Mouse (Mus musculus) myocyte (in vitro differentiated cells): ENCODE measurements around the gene Adgrg1. TPM values are rescaled to one million over a fixed set of nuclear protein-coding genes. Genes with fewer than 3 reads are reported as not detected.
A peak's percentile ranks its signal among the peaks of the same experiment; 100 is the strongest.

Source experiments
- H3K27me3 ChIP-seq: one replicate; pipeline ENCODE4 v1.6.1; 2011; ENCODE audit not compliant: control insufficient read depth, insufficient read depth, insufficient read length
- H3K36me3 ChIP-seq: one replicate; pipeline ENCODE4 v1.6.1; 2011; ENCODE audit not compliant: control insufficient read depth, insufficient read depth
- H3K4me2 ChIP-seq: one replicate; pipeline ENCODE4 v1.6.1; 2011; ENCODE audit warnings: low read depth, control low read depth
- H3K4me3 ChIP-seq: one replicate; pipeline ENCODE4 v1.5.1; 2011; ENCODE audit warnings: mild to moderate bottlenecking, control low read depth, moderate library complexity
- H3K79me2 ChIP-seq: one replicate; pipeline ENCODE4 v1.6.1; 2011; ENCODE audit not compliant: control insufficient read depth, insufficient read depth
- H3ac ChIP-seq: one replicate; pipeline ENCODE4 v1.6.1; 2011; ENCODE audit not compliant: control insufficient read depth, insufficient read length
- CEBPB ChIP-seq: IDR thresholded peaks from 2 replicates; pipeline ENCODE4 v1.6.1; 2011; ENCODE audit warnings: mild to moderate bottlenecking, moderate library complexity; ENCODE audit not compliant: poor library complexity, insufficient read depth, severe bottlenecking
- E2F4 ChIP-seq: IDR thresholded peaks from one replicate; pipeline ENCODE4 v1.6.1; 2011; ENCODE audit warnings: mild to moderate bottlenecking, control low read depth, moderate library complexity; ENCODE audit not compliant: insufficient read depth
- MAX ChIP-seq: IDR thresholded peaks from one replicate; pipeline ENCODE4 v1.6.1; 2011; ENCODE audit warnings: low read depth, mild to moderate bottlenecking, control low read depth
- MYOD1 ChIP-seq, 3 experiments: IDR thresholded peaks; one replicate each; pipeline ENCODE4 v1.6.1; 2011; ENCODE audit warnings: control low read depth in 2 of 3, low read depth in 2 of 3, mild to moderate bottlenecking in 2 of 3, moderate library complexity in 1 of 3; ENCODE audit not compliant: insufficient read length in 2 of 3, control insufficient read depth in 1 of 3
- MYOG ChIP-seq, 3 experiments: IDR thresholded peaks; one replicate each; pipeline ENCODE4 v1.6.1; 2011; ENCODE audit warnings: control low read depth in 2 of 3, low read depth in 2 of 3, mild to moderate bottlenecking in 2 of 3; ENCODE audit not compliant: insufficient read length in 2 of 3, control insufficient read depth in 1 of 3, insufficient read depth in 1 of 3
- POLR2A ChIP-seq: IDR thresholded peaks from one replicate; pipeline ENCODE4 v1.6.1; 2011; ENCODE audit warnings: low read depth, mild to moderate bottlenecking, control low read depth, moderate library complexity; ENCODE audit not compliant: insufficient read length
- POLR2AphosphoS2 ChIP-seq: IDR thresholded peaks from one replicate; pipeline ENCODE4 v1.6.1; 2011; ENCODE audit warnings: low read depth, control low read depth; ENCODE audit not compliant: insufficient read length
- REST ChIP-seq: IDR thresholded peaks from one replicate; pipeline ENCODE4 v1.6.1; 2011; ENCODE audit warnings: mild to moderate bottlenecking, control low read depth, moderate library complexity; ENCODE audit not compliant: insufficient read depth, insufficient read length
- SRF ChIP-seq: IDR thresholded peaks from one replicate; pipeline ENCODE4 v1.6.1; 2011; ENCODE audit warnings: low read depth; ENCODE audit not compliant: control insufficient read depth, insufficient read length
- TCF12 ChIP-seq: IDR thresholded peaks from one replicate; pipeline ENCODE4 v1.6.1; 2011; ENCODE audit warnings: mild to moderate bottlenecking, control low read depth; ENCODE audit not compliant: poor library complexity, insufficient read depth, severe bottlenecking
- TCF3 ChIP-seq: IDR thresholded peaks from one replicate; pipeline ENCODE4 v1.6.1; 2011; ENCODE audit warnings: low read depth, control low read depth; ENCODE audit not compliant: insufficient read length
- USF1 ChIP-seq: IDR thresholded peaks from one replicate; pipeline ENCODE4 v1.6.1; 2011; ENCODE audit warnings: low read depth, mild to moderate bottlenecking, control low read depth, moderate library complexity
- polyA plus RNA-seq: library from polyadenylated mRNA; unstranded; fragments of >200 nt; fragmentation: generic; extraction: Trizol; gene quantifications from one replicate; pipeline ENCODE4 v1.2.1, GENCODE M21; 2012; ENCODE audit warnings: missing spikeins

Adgrg1 gene
- polyA plus RNA-seq, 1 experiment = 12.4 TPM

- no peaks in the 10 kb centered on the region for H3K79me2 ChIP-seq
- H3K36me3 ChIP-seq = no peaks in the 10 kb centered on the region
- H3K4me2 ChIP-seq = no peak overlapping the region
- H3K27me3 ChIP-seq = no peaks in the 10 kb centered on the region
- H3K4me3 ChIP-seq = no peak overlapping the region
- TF ChIP-seq MAX = no peak
- TF ChIP-seq MYOD1 (IDR thresholded peaks at IDR 0.05; ENCODE audit: control insufficient read depth in 1 of 3, insufficient read length in 2 of 3, low read depth in 2 of 3) = no peak
- no peak for TF ChIP-seq POLR2AphosphoS2
- TF ChIP-seq SRF = no peak
- no peak for TF ChIP-seq MYOG (IDR thresholded peaks at IDR 0.05; ENCODE audit: control insufficient read depth in 1 of 3, insufficient read depth in 1 of 3, insufficient read length in 2 of 3, low read depth in 2 of 3)
- TF ChIP-seq TCF12 = no peak
- TF ChIP-seq CEBPB = no peak
- TF ChIP-seq REST = no peak
- no peak for TF ChIP-seq POLR2A
- TF ChIP-seq USF1 = no peak
- TF ChIP-seq TCF3 = no peak
- no peak for TF ChIP-seq E2F4
- no peak overlapping the region for H3ac ChIP-seq
Measured at GRCm38 (mm10) chr8:94973786-94974185, 765 bp upstream of the Adgrg1 start.

GRCm38 (mm10) chr8:94976651-94977417 is 2.3 kb downstream of the Adgrg1 start:
- H3K79me2 ChIP-seq = no peaks in the 10 kb centered on the region
- no peak overlapping the region for H3K4me3 ChIP-seq

DNA sequence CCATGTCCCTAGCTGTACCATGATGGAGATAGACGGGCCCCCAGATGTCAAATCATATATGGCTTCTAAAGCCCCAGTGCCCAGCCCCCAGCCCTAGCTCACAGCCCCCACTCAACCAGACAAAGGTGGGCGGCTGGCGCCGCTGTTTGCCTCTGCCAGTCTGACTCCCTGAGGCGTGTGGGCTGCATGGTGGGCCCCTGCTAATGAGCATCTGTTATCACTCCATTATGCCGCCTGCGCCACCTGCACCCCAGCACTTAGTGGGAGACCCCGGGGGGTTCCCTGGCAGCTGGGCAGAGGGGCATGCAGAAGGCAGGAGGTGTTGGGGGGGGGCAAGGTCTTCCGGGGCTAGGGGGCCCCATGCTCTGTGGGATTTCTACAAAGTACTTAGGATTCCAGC is 3.6 kb downstream of the Adgrg1 start:
- Histone ChIP-seq H3K4me2 (no peak overlapping the region), H3ac (no peak overlapping the region), H3K79me2 (no peaks in the 10 kb centered on the region), H3K4me3 (no peak overlapping the region), H3K36me3 (no peaks in the 10 kb centered on the region), H3K27me3 (no peaks in the 10 kb centered on the region)
- TF ChIP-seq TCF3 (no peak), MAX (no peak), POLR2A (no peak), SRF (no peak), CEBPB (no peak), POLR2AphosphoS2 (no peak), USF1 (no peak), TCF12 (no peak), MYOD1 (IDR thresholded peaks at IDR 0.05; ENCODE audit: control insufficient read depth in 1 of 3, insufficient read length in 2 of 3, low read depth in 2 of 3) (no peak), E2F4 (no peak), REST (no peak), MYOG (IDR thresholded peaks at IDR 0.05; ENCODE audit: control insufficient read depth in 1 of 3, insufficient read depth in 1 of 3, insufficient read length in 2 of 3, low read depth in 2 of 3) (no peak)

More at GRCm38 (mm10) chr8:94976651-94977417, 2.3 kb downstream of the Adgrg1 start:
- Histone ChIP-seq H3ac (no peak overlapping the region), H3K4me2 (no peak overlapping the region), H3K36me3 (no peaks in the 10 kb centered on the region), H3K27me3 (no peaks in the 10 kb centered on the region)
- TF ChIP-seq POLR2A (no peak), TCF12 (no peak), MYOG (IDR thresholded peaks at IDR 0.05; ENCODE audit: control insufficient read depth in 1 of 3, insufficient read depth in 1 of 3, insufficient read length in 2 of 3, low read depth in 2 of 3) (no peak), USF1 (no peak), TCF3 (no peak), REST (no peak), CEBPB (no peak), SRF (no peak), MAX (no peak), MYOD1 (IDR thresholded peaks at IDR 0.05; ENCODE audit: control insufficient read depth in 1 of 3, insufficient read length in 2 of 3, low read depth in 2 of 3) (no peak), E2F4 (no peak), POLR2AphosphoS2 (no peak)

DNA sequence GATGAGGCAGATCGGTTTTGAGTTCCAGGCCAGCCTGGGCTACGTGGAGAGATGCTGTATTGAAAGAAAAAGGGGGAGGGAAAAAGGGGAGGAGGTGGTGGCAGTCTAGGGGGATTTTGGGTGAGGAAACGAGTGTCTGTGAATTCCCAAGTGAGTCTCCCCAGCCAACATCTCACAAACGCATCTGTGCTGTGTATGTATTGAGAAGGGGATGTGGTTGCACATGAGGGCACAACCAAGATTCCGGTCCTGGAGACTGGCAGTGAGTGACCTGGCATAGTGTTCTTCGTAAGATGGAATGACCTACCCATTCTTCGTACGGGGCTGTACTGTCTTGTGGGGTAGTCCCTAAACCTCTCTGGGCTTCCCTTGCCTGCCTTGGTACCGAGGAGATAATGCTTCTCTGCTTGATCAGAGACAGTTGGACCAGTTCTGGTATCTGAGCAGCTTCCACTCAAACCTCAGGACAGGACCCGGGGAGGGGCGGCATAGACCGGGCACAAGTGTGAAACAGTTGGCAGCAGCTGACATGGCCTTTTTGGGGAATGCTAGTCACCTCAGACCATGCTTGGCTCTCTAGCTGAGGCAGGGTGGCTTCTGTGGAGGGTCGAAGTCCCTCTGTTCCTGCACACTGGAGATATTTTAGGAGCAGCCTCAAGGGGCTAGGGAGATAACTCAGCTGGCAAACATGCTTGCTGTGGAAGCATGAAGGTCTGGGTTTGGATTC is 4.2 kb downstream of the Adgrg1 start:
- no peak overlapping the region for H3ac ChIP-seq
- no peaks in the 10 kb centered on the region for H3K27me3 ChIP-seq
- no peak overlapping the region for H3K4me3 ChIP-seq
- no peaks in the 10 kb centered on the region for H3K79me2 ChIP-seq
- TF ChIP-seq TCF12 = no peak
- peak in 2 of 3 experiments; percentile 57 to 88 for TF ChIP-seq MYOG (IDR thresholded peaks at IDR 0.05; ENCODE audit: control insufficient read depth in 1 of 3, insufficient read depth in 1 of 3, insufficient read length in 2 of 3, low read depth in 2 of 3)
- no peak for TF ChIP-seq USF1
- no peak for TF ChIP-seq MAX
- TF ChIP-seq SRF = peak; percentile 55
- TF ChIP-seq REST = no peak
- TF ChIP-seq TCF3 = peak; percentile 59
- no peak for TF ChIP-seq POLR2AphosphoS2
- peak in 2 of 3 experiments; percentile 37 to 58 for TF ChIP-seq MYOD1 (IDR thresholded peaks at IDR 0.05; ENCODE audit: control insufficient read depth in 1 of 3, insufficient read length in 2 of 3, low read depth in 2 of 3)
- TF ChIP-seq E2F4 = no peak
- TF ChIP-seq CEBPB = no peak
- TF ChIP-seq POLR2A = no peak
- no peak overlapping the region for H3K4me2 ChIP-seq
- H3K36me3 ChIP-seq = no peaks in the 10 kb centered on the region
